Comparison of ENCODE assay signal across 28 mouse cellular contexts in genomic region chr6:18664687-18665086, GRCm38 (mm10).
"Had no signal": no experiment of that assay in that cellular context is flagged by ENCODE, and none has a peak within 500 bp of the region (broad histone marks: within the 10 kb centered on the region; RNA-seq: fewer than 3 reads in every experiment).

No protein-coding gene starts in this region.

- H3K4me2 ChIP-seq: heart, embryonic 12.5 days; hindbrain, embryonic 12.5 days; hindbrain, embryonic 14.5 days; intestine, embryonic 15.5 days; kidney, embryonic 15.5 days; limb, embryonic 13.5 days; limb, embryonic 15.5 days; liver, embryonic 12.5 days had no signal

- H3K27me3 ChIP-seq: heart, embryonic 12.5 days; hindbrain, embryonic 12.5 days; intestine, embryonic 15.5 days; kidney, embryonic 15.5 days; limb, embryonic 13.5 days; limb, embryonic 15.5 days; liver, embryonic 12.5 days had no signal

- H3K9ac ChIP-seq: heart, embryonic 12.5 days; hindbrain, embryonic 12.5 days; hindbrain, embryonic 14.5 days; intestine, embryonic 15.5 days; kidney, embryonic 15.5 days; limb, embryonic 13.5 days; limb, embryonic 15.5 days; liver, embryonic 12.5 days; liver, embryonic 14.5 days had no signal

- ATAC-seq: hindbrain, embryonic 16.5 days; inflammation-experienced regulatory T-cells, adult 6 months; intestine, embryonic 15.5 days; liver, embryonic 12.5 days had no signal

- H3K27ac ChIP-seq: gastrocnemius, adult 2 months; heart, embryonic 10.5 days; hindbrain, embryonic 10.5 days; hindbrain, embryonic 12.5 days; hindbrain, embryonic 14.5 days; intestine, embryonic 15.5 days; kidney, embryonic 15.5 days; kidney, postnatal 0 days; limb, embryonic 13.5 days; limb, embryonic 15.5 days; liver, embryonic 12.5 days; liver, embryonic 14.5 days had no signal

- H3K36me3 ChIP-seq: heart, embryonic 10.5 days; heart, embryonic 12.5 days; hindbrain, embryonic 10.5 days; hindbrain, embryonic 12.5 days; intestine, embryonic 15.5 days; kidney, embryonic 15.5 days; limb, embryonic 13.5 days; limb, embryonic 15.5 days; liver, embryonic 12.5 days had no signal

- DNase-seq: gastrocnemius, adult 2 months; gastrocnemius, postnatal 10 days; gastrocnemius, postnatal 25 days; heart, adult 18-20 months; heart, postnatal 10 days; heart, postnatal 4 days; kidney, adult 11 months; kidney, adult 2 months; kidney, adult 9 months; kidney, postnatal 14 days; kidney, postnatal 36 days; layer of hippocampus, adult 9-11 months; layer of hippocampus, postnatal 36 days; left cerebral cortex, postnatal 4 days had no signal

- H3K4me1 ChIP-seq: heart, embryonic 10.5 days; heart, embryonic 12.5 days; hindbrain, embryonic 10.5 days; hindbrain, embryonic 12.5 days; intestine, embryonic 15.5 days; kidney, embryonic 15.5 days; limb, embryonic 13.5 days; limb, embryonic 15.5 days; liver, embryonic 12.5 days had no signal

- H3K4me3 ChIP-seq: gastrocnemius, adult 2 months; heart, embryonic 10.5 days; heart, embryonic 12.5 days; hindbrain, embryonic 10.5 days; hindbrain, embryonic 12.5 days; intestine, embryonic 15.5 days; kidney, embryonic 15.5 days; limb, embryonic 13.5 days; limb, embryonic 15.5 days; liver, embryonic 12.5 days had no signal

- H3K9me3 ChIP-seq: heart, embryonic 10.5 days; heart, embryonic 12.5 days; hindbrain, embryonic 10.5 days; hindbrain, embryonic 12.5 days; intestine, embryonic 15.5 days; kidney, embryonic 15.5 days; limb, embryonic 13.5 days; limb, embryonic 15.5 days; liver, embryonic 12.5 days had no signal
